28 mouse cellular contexts compared by ENCODE assay signal in genomic region chr8:83271172-83271571, GRCm38 (mm10). TPM values are rescaled to one million over a fixed set of nuclear protein-coding genes. Genes with fewer than 3 reads are reported as not detected.
DNase-seq lines count a peak whose midpoint lies in the region; ATAC-seq and TF ChIP-seq lines count a peak whose summit lies in the region.
"Had no signal": no experiment of that assay in that cellular context is flagged by ENCODE, and none has a peak within 500 bp of the region (broad histone marks: within the 10 kb centered on the region; RNA-seq: fewer than 3 reads in every experiment).

No protein-coding gene starts in this region.

- no peaks in the 10 kb centered on the region for H3K4me1 ChIP-seq in hindbrain, embryonic 14.5 days (replicated peaks; ENCODE audit: control insufficient read depth, insufficient read depth, low read length)
- no peaks in the 10 kb centered on the region for H3K4me1 ChIP-seq in hindbrain, embryonic 11.5 days (replicated peaks; ENCODE audit: control insufficient read depth, insufficient read depth, low read length)
- H3K4me1 ChIP-seq in megakaryocyte, embryonic 14.5 days, result peaks cover 3% of the 10 kb centered on the region; the same call in 1 of the 2 replicates
- H3K4me1 ChIP-seq in midbrain, postnatal 0 days (ENCODE audit: insufficient read depth, low read length), result no peaks in the 10 kb centered on the region
- H3K4me1 ChIP-seq in midbrain, embryonic 16.5 days (ENCODE audit: control insufficient read depth, insufficient read depth, low read length), result no peaks in the 10 kb centered on the region
- H3K4me1 ChIP-seq: forebrain, embryonic 13.5 days; hindbrain, embryonic 12.5 days had no signal

- H3K9ac ChIP-seq in hindbrain, embryonic 14.5 days, result no peak overlapping the region
- no peak overlapping the region for H3K9ac ChIP-seq in hindbrain, embryonic 11.5 days (ENCODE audit: low read depth, low read length)
- H3K9ac ChIP-seq in midbrain, postnatal 0 days (replicated peaks; ENCODE audit: low read length, poor library complexity, severe bottlenecking), result no peak overlapping the region
- no peak overlapping the region for H3K9ac ChIP-seq in midbrain, embryonic 16.5 days (ENCODE audit: low read depth, low read length)
- H3K9ac ChIP-seq: forebrain, embryonic 13.5 days; heart, embryonic 13.5 days; hindbrain, embryonic 12.5 days had no signal

- TF ChIP-seq CTCF in midbrain, postnatal 0 days (IDR thresholded peaks at IDR 0.05), result no peak

- no peaks in the 10 kb centered on the region for H3K27me3 ChIP-seq in hindbrain, embryonic 14.5 days (ENCODE audit: control insufficient read depth, insufficient read depth, low read length)
- no peaks in the 10 kb centered on the region for H3K27me3 ChIP-seq in hindbrain, embryonic 11.5 days (ENCODE audit: control insufficient read depth, insufficient read depth, low read length)
- peaks cover 14% of the 10 kb centered on the region for H3K27me3 ChIP-seq in megakaryocyte, embryonic 14.5 days (replicated peaks)
- H3K27me3 ChIP-seq in midbrain, postnatal 0 days (ENCODE audit: insufficient read depth, low read length), result no peaks in the 10 kb centered on the region
- H3K27me3 ChIP-seq in midbrain, embryonic 16.5 days (ENCODE audit: control insufficient read depth, insufficient read depth, low read depth, low read length), result no peaks in the 10 kb centered on the region
- H3K27me3 ChIP-seq: forebrain, embryonic 13.5 days; heart, embryonic 13.5 days; hindbrain, embryonic 12.5 days had no signal

- H3K9me3 ChIP-seq in hindbrain, embryonic 14.5 days (ENCODE audit: control insufficient read depth, low read length), result no peaks in the 10 kb centered on the region
- H3K9me3 ChIP-seq in hindbrain, embryonic 11.5 days (ENCODE audit: control insufficient read depth, low read length), result no peaks in the 10 kb centered on the region
- H3K9me3 ChIP-seq in megakaryocyte, embryonic 14.5 days, result no peaks in the 10 kb centered on the region
- no peaks in the 10 kb centered on the region for H3K9me3 ChIP-seq in midbrain, postnatal 0 days (ENCODE audit: low read length)
- no peaks in the 10 kb centered on the region for H3K9me3 ChIP-seq in midbrain, embryonic 16.5 days (replicated peaks; ENCODE audit: control insufficient read depth, low read length, poor library complexity, severe bottlenecking)
- H3K9me3 ChIP-seq: forebrain, embryonic 13.5 days; heart, embryonic 10.5 days; heart, embryonic 13.5 days; hindbrain, embryonic 12.5 days had no signal

- peak; percentile 37; the same call in 1 of the 2 replicates for ATAC-seq in cerebellum, adult (ENCODE audit: insufficient number of reproducible peaks, low FRiP score, low TSS enrichment)
- ATAC-seq in hindbrain, embryonic 14.5 days (ENCODE audit: low FRiP score), result peak; percentile 33; the same call in 1 of the 2 replicates
- no peak for ATAC-seq in hindbrain, embryonic 11.5 days (ENCODE audit: low FRiP score)
- no peak for ATAC-seq in megakaryocyte, adult 5-6 weeks (ENCODE audit: poor library complexity, severe bottlenecking)
- 0 out of 2 replicates have a peak, but pooled peaks have one; percentile 18 for ATAC-seq in midbrain, postnatal 0 days (ENCODE audit: low FRiP score)
- ATAC-seq in midbrain, embryonic 16.5 days, result no peak
- ATAC-seq: activated CD4-positive, CD25-positive, alpha-beta regulatory T cell, adult 4 months; forebrain, embryonic 13.5 days; forebrain, embryonic 16.5 days had no signal

- DNase-seq in cerebellum, postnatal 36 days, result no peak
- DNase-seq in hindbrain, embryonic 14.5 days (ENCODE audit: low spot score), result no peak
- no peak for DNase-seq in hindbrain, embryonic 11.5 days (ENCODE audit: low spot score)
- DNase-seq in midbrain, postnatal 0 days (ENCODE audit: low spot score), result no peak
- DNase-seq: adrenal gland, adult 8-10 months; adrenal gland, postnatal 25 days; cerebellum, adult 18-20 months; cerebellum, adult 9-10 months; cerebellum, postnatal 14 days; gastrocnemius, postnatal 10 days; gastrocnemius, postnatal 36 days; heart, adult 2 months; heart, postnatal 14 days; heart, postnatal 4 days had no signal

- no peak overlapping the region for H3K4me2 ChIP-seq in hindbrain, embryonic 14.5 days (replicated peaks)
- H3K4me2 ChIP-seq in hindbrain, embryonic 11.5 days (replicated peaks; ENCODE audit: low read depth, low read length), result no peak overlapping the region
- no peak overlapping the region for H3K4me2 ChIP-seq in midbrain, postnatal 0 days (ENCODE audit: low read depth, low read length, poor library complexity, severe bottlenecking)
- no peak overlapping the region for H3K4me2 ChIP-seq in midbrain, embryonic 16.5 days (ENCODE audit: low read length)
- H3K4me2 ChIP-seq: forebrain, embryonic 13.5 days; heart, embryonic 13.5 days; hindbrain, embryonic 12.5 days had no signal

- H3K4me3 ChIP-seq in hindbrain, embryonic 14.5 days (replicated peaks; ENCODE audit: low read length), result no peak overlapping the region
- no peak overlapping the region for H3K4me3 ChIP-seq in hindbrain, embryonic 11.5 days (ENCODE audit: low read depth, low read length)
- H3K4me3 ChIP-seq in megakaryocyte, embryonic 14.5 days (replicated peaks), result peak overlapping the region; percentile 46
- H3K4me3 ChIP-seq in midbrain, postnatal 0 days (ENCODE audit: low read depth, low read length), result no peak overlapping the region
- no peak overlapping the region for H3K4me3 ChIP-seq in midbrain, embryonic 16.5 days (ENCODE audit: low read depth, low read length)
- H3K4me3 ChIP-seq: forebrain, embryonic 13.5 days; heart, adult 2 months; heart, embryonic 10.5 days; heart, embryonic 13.5 days; hindbrain, embryonic 12.5 days had no signal

- H3K27ac ChIP-seq in hindbrain, embryonic 14.5 days, result no peak overlapping the region
- no peak overlapping the region for H3K27ac ChIP-seq in hindbrain, embryonic 11.5 days (ENCODE audit: low read depth, low read length)
- no peak overlapping the region for H3K27ac ChIP-seq in midbrain, postnatal 0 days (ENCODE audit: low read depth, low read length)
- H3K27ac ChIP-seq in midbrain, embryonic 16.5 days (ENCODE audit: low read length), result no peak overlapping the region
- H3K27ac ChIP-seq: forebrain, embryonic 13.5 days; heart, adult 2 months; heart, embryonic 10.5 days; heart, embryonic 13.5 days; hindbrain, embryonic 12.5 days had no signal

- H3K36me3 ChIP-seq in hindbrain, embryonic 14.5 days (replicated peaks; ENCODE audit: control insufficient read depth, insufficient read depth), result peaks cover 64% of the 10 kb centered on the region
- H3K36me3 ChIP-seq in hindbrain, embryonic 11.5 days (ENCODE audit: control insufficient read depth, insufficient read depth, low read length), result no peaks in the 10 kb centered on the region
- H3K36me3 ChIP-seq in megakaryocyte, embryonic 14.5 days (replicated peaks; ENCODE audit: low read length), result no peaks in the 10 kb centered on the region
- H3K36me3 ChIP-seq in midbrain, postnatal 0 days (ENCODE audit: insufficient read depth, low read length), result peaks cover 25% of the 10 kb centered on the region
- peaks cover 24% of the 10 kb centered on the region for H3K36me3 ChIP-seq in midbrain, embryonic 16.5 days (ENCODE audit: control insufficient read depth, insufficient read depth, low read length)

- WGBS in hindbrain, embryonic 14.5 days, result 96% methylated on average over 14 of the region's 14 CpGs
- whole genome bisulfite sequencing in hindbrain, embryonic 11.5 days, result 96% methylated on average over 14 of the region's 14 CpGs
- WGBS in midbrain, postnatal 0 days, result 97% methylated on average over 14 of the region's 14 CpGs
- 95% methylated on average over 14 of the region's 14 CpGs for WGBS in midbrain, embryonic 16.5 days

RNA-seq across cellular contexts. Expression of gene Ucp1, which starts 19.0 kb away (rescaled TPM):
- polyA plus RNA-seq in hindbrain, embryonic 14.5 days (2014; fragmentation: Nextera tagmentation; extraction: Ambion mirVana), result 0.16 TPM in 1 of 2 replicates, not detected in the other
- polyA plus RNA-seq in hindbrain, embryonic 11.5 days (2014; fragmentation: Nextera tagmentation; extraction: Ambion mirVana), result 0.08 TPM in 1 of 2 replicates, not detected in the other
- not detected in 2 replicates for polyA plus RNA-seq in megakaryocyte, embryonic 14.5 days (2012; ENCODE audit: insufficient read depth, low replicate concordance)
- total RNA-seq in megakaryocyte, adult 5-6 weeks (2015), result not detected in 2 replicates
- total RNA-seq in megakaryocyte, adult 5-6 weeks (2017), result 0.07 TPM in 1 of 2 replicates, not detected in the other
- 0.52 TPM in 1 of 2 replicates, not detected in the other for total RNA-seq in midbrain, postnatal 0 days (2014; rRNA removed)
- 0.15 TPM in 1 of 2 replicates, not detected in the other for polyA plus RNA-seq in midbrain, postnatal 0 days (2015; fragmentation: Nextera tagmentation; extraction: Ambion mirVana)
- polyA plus RNA-seq in midbrain, embryonic 16.5 days (2015; fragmentation: Nextera tagmentation; extraction: Ambion mirVana), result 0.18 TPM in 1 of 2 replicates, not detected in the other
- total RNA-seq: common myeloid progenitor, adult 5-6 weeks; gastrocnemius, adult 18-20 months; gastrocnemius, postnatal 10 days; gastrocnemius, postnatal 36 days; granulocyte monocyte progenitor cell, adult 5-6 weeks had no signal
- polyA plus RNA-seq: activated CD4-positive, CD25-positive, alpha-beta regulatory T cell, adult 4 months; forebrain, embryonic 13.5 days; forebrain, embryonic 16.5 days; heart, embryonic 10.5 days; heart, embryonic 13.5 days; heart, embryonic 16.5 days had no signal

Comparison
In these comparisons a context has a peak if more than half of its experiments do, and no peak if none do; other contexts are left out.
1. ATAC-seq: peak in cerebellum, adult (single experiment), hindbrain, embryonic 14.5 days (single experiment) and midbrain, postnatal 0 days (single experiment); none in hindbrain, embryonic 11.5 days (single experiment), megakaryocyte, adult 5-6 weeks (single experiment) and midbrain, embryonic 16.5 days (single experiment).